Mouse (Mus musculus) forebrain, embryonic 12.5 days (tissue): ENCODE measurements at regions not wholly inside any gene's neighbourhood (a gene's known extent, or its start where the extent isn't known, plus 50 kb on each side); places are given as distances from the start of the nearest gene placed in this dataset.

ENCODE experiments used
- ATAC-seq: fragments of 200-750 bp; cut with Nextera tagmentation; 2 replicates; pipeline ENCODE4 v1.8.0; 2017; ENCODE audit warnings: moderate TSS enrichment; ENCODE audit not compliant: low FRiP score
- H3K27ac ChIP-seq: fragments of 300-500 bp; sonication (generic); 2 replicates; pipeline ENCODE4 v1.5.1; 2016; ENCODE audit warnings: mild to moderate bottlenecking
- H3K27me3 ChIP-seq: fragments of 300-500 bp; sonication (generic); 2 replicates; pipeline ENCODE4 v1.6.1; 2016; ENCODE audit warnings: mild to moderate bottlenecking
- H3K36me3 ChIP-seq: fragments of 300-500 bp; sonication (generic); replicated peaks from 2 replicates; pipeline ENCODE4 v1.6.1; 2016; ENCODE audit warnings: mild to moderate bottlenecking
- H3K4me1 ChIP-seq: fragments of 300-500 bp; sonication (generic); 2 replicates; pipeline ENCODE4 v1.6.1; 2016
- H3K4me2 ChIP-seq: fragments of 300-500 bp; sonication (generic); 2 replicates; pipeline ENCODE4 v1.6.1; 2016; ENCODE audit warnings: mild to moderate bottlenecking, moderate library complexity
- H3K4me3 ChIP-seq: fragments of 300-500 bp; sonication (generic); replicated peaks from 2 replicates; pipeline ENCODE4 v1.5.1; 2016; ENCODE audit warnings: mild to moderate bottlenecking
- H3K9ac ChIP-seq: fragments of 300-500 bp; sonication (generic); 2 replicates; pipeline ENCODE4 v1.6.1; 2016; ENCODE audit warnings: mild to moderate bottlenecking
- H3K9me3 ChIP-seq: fragments of 300-500 bp; sonication (generic); 2 replicates; pipeline ENCODE4 v1.6.1; 2016
- WGBS: fragments of 180-500 bp; shearing (Covaris S2); methylation state at CpG from one replicate; pipeline ENCODE4 v1.1.7; 2016; 5-methylcytosine and 5-hydroxymethylcytosine counted together

DNA sequence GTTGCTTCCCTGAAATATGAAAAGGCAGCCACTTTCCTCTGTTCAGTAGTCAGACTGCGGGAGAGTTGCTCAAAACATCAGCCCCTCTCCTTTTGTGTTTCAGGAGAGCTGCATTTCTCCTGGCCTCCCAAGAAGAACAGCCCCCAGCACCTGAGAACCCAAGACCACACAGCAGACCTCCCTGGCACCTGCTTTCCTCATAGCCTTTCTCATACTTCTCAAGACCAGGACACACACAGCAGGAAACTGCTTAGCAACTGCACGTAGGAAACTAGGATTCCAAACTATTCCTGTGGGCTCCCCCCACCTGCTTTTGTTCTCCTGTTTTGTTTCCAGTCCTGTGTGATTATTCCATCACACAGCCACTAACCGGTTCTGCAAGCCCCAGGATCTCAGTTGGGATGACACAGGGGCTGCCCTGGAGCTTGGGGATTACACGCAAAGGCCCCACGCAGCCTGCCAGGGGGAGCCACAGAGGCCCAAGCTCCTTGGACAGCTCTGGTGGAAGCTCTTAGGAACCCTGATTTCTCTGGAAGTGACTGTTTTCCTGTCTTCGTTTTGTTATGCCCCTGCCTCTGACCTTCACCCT, 519.6 kb upstream of the Klf4 start:
- no peaks in the 10 kb centered on the region for H3K9me3 ChIP-seq
- no peak for ATAC-seq
- H3K4me1 ChIP-seq = peaks cover 8% of the 10 kb centered on the region
- no peak overlapping the region for H3K4me3 ChIP-seq
- no peaks in the 10 kb centered on the region for H3K27me3 ChIP-seq
- no peak overlapping the region for H3K27ac ChIP-seq
- WGBS = 20% methylated on average over 6 of the region's 6 CpGs
- no peak overlapping the region for H3K4me2 ChIP-seq
- no peaks in the 10 kb centered on the region for H3K36me3 ChIP-seq
- no peak overlapping the region for H3K9ac ChIP-seq

GRCm38 (mm10) chr4:56039327-56039726, 507.1 kb upstream of the Klf4 start:
- Histone ChIP-seq H3K4me3 (no peak overlapping the region), H3K9ac (no peak overlapping the region), H3K9me3 (no peaks in the 10 kb centered on the region), H3K4me2 (no peak overlapping the region), H3K27me3 (no peaks in the 10 kb centered on the region), H3K36me3 (no peaks in the 10 kb centered on the region), H3K4me1 (no peaks in the 10 kb centered on the region), H3K27ac (no peak overlapping the region)
- WGBS = 94% methylated on average over 4 of the region's 4 CpGs
- no peak for ATAC-seq

- WGBS = 90% methylated on average over 6 of the region's 6 CpGs
- no peak overlapping the region for H3K9ac ChIP-seq
- H3K4me1 ChIP-seq = no peaks in the 10 kb centered on the region
- no peak for ATAC-seq
- H3K27me3 ChIP-seq = no peaks in the 10 kb centered on the region
- no peaks in the 10 kb centered on the region for H3K9me3 ChIP-seq
- H3K4me3 ChIP-seq = no peak overlapping the region
- no peak overlapping the region for H3K27ac ChIP-seq
- H3K36me3 ChIP-seq = no peaks in the 10 kb centered on the region
- no peak overlapping the region for H3K4me2 ChIP-seq
Observed at GRCm38 (mm10) chr4:56036334-56036733, 504.1 kb upstream of the Klf4 start.

DNA sequence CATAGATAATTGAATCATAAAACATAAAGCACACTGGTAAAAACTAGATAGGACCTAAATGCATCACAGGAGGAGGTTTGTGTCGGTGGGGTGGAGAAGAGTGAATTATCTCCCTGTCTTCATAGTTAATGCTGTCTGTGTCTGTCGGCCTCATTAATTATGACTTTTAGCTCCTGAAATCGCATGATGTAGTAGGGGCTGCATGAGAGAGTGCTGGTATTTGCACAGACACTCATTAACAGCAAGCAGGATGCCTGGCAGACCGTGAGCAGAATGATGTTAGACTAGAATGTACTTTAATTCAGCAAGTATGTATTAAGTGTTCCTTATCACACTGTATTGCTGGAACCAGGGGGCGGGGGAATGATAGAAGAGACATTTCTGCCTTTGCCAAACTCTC, 503.3 kb upstream of the Klf4 start:
- Histone ChIP-seq H3K36me3 (no peaks in the 10 kb centered on the region), H3K27me3 (no peaks in the 10 kb centered on the region), H3K4me1 (no peaks in the 10 kb centered on the region), H3K27ac (no peak overlapping the region), H3K9me3 (no peaks in the 10 kb centered on the region), H3K9ac (no peak overlapping the region), H3K4me3 (no peak overlapping the region), H3K4me2 (no peak overlapping the region)
- 76% methylated on average over 5 of the region's 5 CpGs for WGBS
- no peak for ATAC-seq

- H3K27ac ChIP-seq = no peak overlapping the region
- no peaks in the 10 kb centered on the region for H3K4me1 ChIP-seq
- ATAC-seq = no peak
- H3K36me3 ChIP-seq = no peaks in the 10 kb centered on the region
- H3K4me2 ChIP-seq = no peak overlapping the region
- H3K9ac ChIP-seq = no peak overlapping the region
- WGBS = 86% methylated on average over 3 of the region's 3 CpGs
- no peak overlapping the region for H3K4me3 ChIP-seq
- no peaks in the 10 kb centered on the region for H3K9me3 ChIP-seq
- no peaks in the 10 kb centered on the region for H3K27me3 ChIP-seq
Observed at GRCm38 (mm10) chr4:56028441-56028840, 496.2 kb upstream of the Klf4 start.

DNA sequence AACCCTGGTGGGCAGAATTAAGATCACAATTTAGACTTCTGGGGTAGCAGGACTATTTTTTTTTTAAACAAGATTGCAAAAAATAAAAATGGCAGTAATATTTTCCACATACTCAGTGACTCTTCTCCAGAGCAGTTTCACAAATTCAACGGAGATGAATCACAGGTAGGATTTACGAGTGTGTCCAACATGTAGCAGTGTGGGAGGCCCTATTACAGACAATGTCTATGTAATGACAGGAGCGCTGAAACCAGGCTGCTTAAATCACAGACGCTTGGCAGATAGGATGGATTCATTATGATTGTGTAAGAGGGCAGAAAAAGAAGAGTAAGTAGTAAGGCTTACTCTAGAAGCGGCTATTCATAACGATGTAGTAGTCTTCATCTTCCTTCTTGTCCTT, 495.0 kb upstream of the Klf4 start:
- Histone ChIP-seq H3K9ac (no peak overlapping the region), H3K4me2 (no peak overlapping the region), H3K4me3 (no peak overlapping the region), H3K27me3 (no peaks in the 10 kb centered on the region), H3K9me3 (no peaks in the 10 kb centered on the region), H3K36me3 (no peaks in the 10 kb centered on the region), H3K4me1 (no peaks in the 10 kb centered on the region), H3K27ac (no peak overlapping the region)
- no peak for ATAC-seq
- 89% methylated on average over 6 of the region's 6 CpGs for WGBS

DNA sequence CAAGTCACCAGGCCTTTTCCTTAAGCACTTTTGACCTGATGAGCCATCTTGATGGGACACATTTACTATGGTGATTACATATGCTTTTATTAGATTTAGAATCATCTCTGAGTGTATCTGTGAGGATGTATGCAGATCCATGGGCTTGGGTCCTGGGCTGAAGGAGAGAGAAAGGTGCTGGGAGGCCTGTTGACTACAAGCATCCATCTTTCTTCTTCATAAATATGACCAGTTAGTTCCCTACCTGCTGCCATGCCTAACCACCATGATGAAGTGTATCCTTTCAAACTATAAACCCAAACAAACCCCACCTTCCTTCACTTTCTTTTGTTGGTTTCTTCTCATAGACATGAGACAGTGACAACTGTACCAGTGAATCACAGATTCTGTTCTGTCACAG, 492.2 kb upstream of the Klf4 start:
- no peak overlapping the region for H3K4me3 ChIP-seq
- H3K4me2 ChIP-seq = no peak overlapping the region
- no peak for ATAC-seq
- H3K36me3 ChIP-seq = no peaks in the 10 kb centered on the region
- no peak overlapping the region for H3K27ac ChIP-seq
- no peaks in the 10 kb centered on the region for H3K4me1 ChIP-seq
- H3K9ac ChIP-seq = no peak overlapping the region
- H3K9me3 ChIP-seq = no peaks in the 10 kb centered on the region
- H3K27me3 ChIP-seq = no peaks in the 10 kb centered on the region

DNA sequence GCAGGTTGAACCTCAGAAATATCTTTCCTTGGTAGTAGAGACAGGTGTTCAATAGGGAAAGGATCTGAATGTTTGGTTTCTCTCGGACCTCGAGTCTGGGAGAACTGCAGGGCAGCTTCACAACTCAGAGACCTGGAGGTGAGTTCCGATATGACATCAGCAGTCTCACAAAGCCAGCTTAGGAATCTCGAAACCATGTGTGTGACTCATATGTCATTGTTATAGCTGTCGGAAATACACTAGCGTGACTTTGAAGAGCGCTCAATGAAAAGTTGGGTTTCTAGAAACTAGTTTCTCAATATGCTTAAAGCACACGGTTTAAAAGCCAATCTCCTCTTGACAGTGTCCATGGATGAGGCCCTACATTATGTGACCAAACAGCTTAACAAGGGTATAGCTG, 485.9 kb upstream of the Klf4 start:
- no peak for ATAC-seq
- 92% methylated on average over 8 of the region's 8 CpGs for WGBS
- no peak overlapping the region for H3K27ac ChIP-seq
- H3K4me1 ChIP-seq = no peaks in the 10 kb centered on the region
- no peak overlapping the region for H3K9ac ChIP-seq
- H3K4me2 ChIP-seq = no peak overlapping the region
- no peak overlapping the region for H3K4me3 ChIP-seq
- H3K27me3 ChIP-seq = no peaks in the 10 kb centered on the region
- no peaks in the 10 kb centered on the region for H3K9me3 ChIP-seq
- no peaks in the 10 kb centered on the region for H3K36me3 ChIP-seq

- Histone ChIP-seq H3K27me3 (no peaks in the 10 kb centered on the region), H3K9ac (no peak overlapping the region), H3K4me2 (no peak overlapping the region), H3K27ac (no peak overlapping the region), H3K9me3 (no peaks in the 10 kb centered on the region), H3K36me3 (no peaks in the 10 kb centered on the region), H3K4me3 (no peak overlapping the region), H3K4me1 (no peaks in the 10 kb centered on the region)
- 94% methylated on average over 7 of the region's 7 CpGs for WGBS
- no peak for ATAC-seq
Observed at GRCm38 (mm10) chr4:56015481-56015880, 483.2 kb upstream of the Klf4 start.

DNA sequence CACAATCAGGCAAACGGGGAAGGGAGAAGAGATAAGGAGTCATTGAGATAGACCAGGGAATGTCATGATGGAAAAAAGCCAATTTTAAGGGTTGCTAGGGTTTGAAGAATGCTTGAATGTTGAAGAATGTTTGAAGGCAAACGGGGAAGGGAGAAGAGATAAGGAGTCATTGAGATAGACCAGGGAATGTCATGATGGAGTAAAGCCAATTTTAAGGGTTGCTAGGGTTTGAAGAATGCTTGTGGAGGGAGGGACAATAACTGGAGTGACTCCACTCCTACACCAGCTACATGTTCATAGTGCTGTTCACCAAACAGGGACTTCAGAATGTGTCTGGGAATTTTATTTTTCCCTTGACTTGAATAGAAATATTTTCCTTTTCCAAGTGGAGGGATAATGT, 476.0 kb upstream of the Klf4 start:
- no peak overlapping the region for H3K27ac ChIP-seq
- H3K9me3 ChIP-seq = no peaks in the 10 kb centered on the region
- 78% methylated on average over 2 of the region's 2 CpGs for WGBS
- no peak overlapping the region for H3K4me3 ChIP-seq
- H3K36me3 ChIP-seq = no peaks in the 10 kb centered on the region
- H3K4me1 ChIP-seq = no peaks in the 10 kb centered on the region
- ATAC-seq = no peak
- no peak overlapping the region for H3K4me2 ChIP-seq
- no peaks in the 10 kb centered on the region for H3K27me3 ChIP-seq
- no peak overlapping the region for H3K9ac ChIP-seq

GRCm38 (mm10) chr4:56004227-56004626, 472.0 kb upstream of the Klf4 start:
- Histone ChIP-seq H3K4me3 (no peak overlapping the region), H3K36me3 (no peaks in the 10 kb centered on the region), H3K4me2 (no peak overlapping the region), H3K27me3 (no peaks in the 10 kb centered on the region), H3K9me3 (no peaks in the 10 kb centered on the region), H3K27ac (no peak overlapping the region), H3K4me1 (peaks cover 9% of the 10 kb centered on the region), H3K9ac (no peak overlapping the region)
- ATAC-seq = no peak
- 79% methylated on average over 5 of the region's 5 CpGs for WGBS

DNA sequence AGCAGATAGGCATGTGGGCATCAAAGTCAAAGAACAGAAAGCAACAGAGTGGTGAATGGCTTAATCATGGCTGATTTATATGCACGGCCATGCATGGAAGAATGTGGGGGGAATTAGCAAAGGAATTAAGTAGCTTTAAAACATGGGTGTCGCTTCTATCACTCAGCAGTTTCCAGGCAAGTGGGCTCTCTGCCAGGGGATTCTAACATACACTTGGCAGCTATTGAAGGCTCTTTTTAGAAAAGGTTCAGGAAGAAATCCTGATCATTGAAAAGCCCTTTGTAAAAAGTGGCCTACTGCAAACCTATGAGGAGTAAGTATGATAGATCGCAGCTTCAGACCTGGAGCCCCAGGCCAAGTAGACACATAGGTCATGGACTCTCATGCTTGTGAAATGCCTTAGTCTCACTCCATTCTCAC, 469.1 kb upstream of the Klf4 start:
- no peak overlapping the region for H3K27ac ChIP-seq
- WGBS = 41% methylated on average over 3 of the region's 3 CpGs
- no peak overlapping the region for H3K4me3 ChIP-seq

DNA sequence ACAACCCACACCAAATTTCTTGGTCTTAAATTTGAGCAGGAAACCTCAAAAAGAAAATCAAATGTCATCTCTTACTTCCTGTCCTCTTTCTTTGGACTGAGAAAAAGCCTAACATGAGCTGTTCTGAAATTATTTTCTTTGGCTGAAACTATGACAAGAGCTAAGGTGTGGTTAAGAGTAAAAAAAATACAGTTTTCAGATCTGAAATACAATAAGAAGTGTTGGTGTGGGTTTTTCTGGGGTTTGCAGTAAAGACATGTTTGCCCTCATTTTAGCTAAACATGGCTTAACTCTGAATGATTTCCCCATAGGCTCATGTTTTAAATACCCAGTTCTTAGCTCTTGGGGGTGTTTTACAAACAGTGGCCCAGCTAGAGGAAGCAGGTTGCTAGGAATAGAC, 451.8 kb upstream of the Klf4 start:
- H3K9me3 ChIP-seq = no peaks in the 10 kb centered on the region
- H3K27ac ChIP-seq = no peak overlapping the region
- H3K9ac ChIP-seq = no peak overlapping the region
- H3K4me3 ChIP-seq = no peak overlapping the region
- H3K27me3 ChIP-seq = no peaks in the 10 kb centered on the region
- H3K4me2 ChIP-seq = no peak overlapping the region
- no peaks in the 10 kb centered on the region for H3K36me3 ChIP-seq
- no peaks in the 10 kb centered on the region for H3K4me1 ChIP-seq
- no peak for ATAC-seq

More for the DNA sequence above, 469.1 kb upstream of the Klf4 start:
- H3K36me3 ChIP-seq = no peaks in the 10 kb centered on the region
- H3K9me3 ChIP-seq = no peaks in the 10 kb centered on the region
- H3K27me3 ChIP-seq = no peaks in the 10 kb centered on the region
- peaks cover 9% of the 10 kb centered on the region for H3K4me1 ChIP-seq
- H3K4me2 ChIP-seq = no peak overlapping the region
- H3K9ac ChIP-seq = no peak overlapping the region
- ATAC-seq = peak; percentile 69; the same call in 1 of the 2 replicates

- Histone ChIP-seq H3K9ac (no peak overlapping the region), H3K4me3 (no peak overlapping the region), H3K36me3 (no peaks in the 10 kb centered on the region), H3K27ac (no peak overlapping the region), H3K27me3 (no peaks in the 10 kb centered on the region), H3K9me3 (no peaks in the 10 kb centered on the region), H3K4me2 (no peak overlapping the region), H3K4me1 (no peaks in the 10 kb centered on the region)
- no peak for ATAC-seq
- 92% methylated on average over 4 of the region's 4 CpGs for WGBS
Observed at GRCm38 (mm10) chr4:55978539-55978938, 446.3 kb upstream of the Klf4 start.
